Mouse (Mus musculus) neutrophil, adult 59 days (primary cell): ENCODE results near the gene Chrm5. TPM values are rescaled to one million over a fixed set of nuclear protein-coding genes. Genes with fewer than 3 reads are reported as not detected.

Source experiments
- total RNA-seq, 2 experiments: library from RNA; stranded (reverse); gene quantifications; 1 replicate in 1 of 2; 2 replicates in 1 of 2; pipeline ENCODE4 v1.2.4; 2023

Gene Chrm5
- total RNA-seq = not detected

DNA sequence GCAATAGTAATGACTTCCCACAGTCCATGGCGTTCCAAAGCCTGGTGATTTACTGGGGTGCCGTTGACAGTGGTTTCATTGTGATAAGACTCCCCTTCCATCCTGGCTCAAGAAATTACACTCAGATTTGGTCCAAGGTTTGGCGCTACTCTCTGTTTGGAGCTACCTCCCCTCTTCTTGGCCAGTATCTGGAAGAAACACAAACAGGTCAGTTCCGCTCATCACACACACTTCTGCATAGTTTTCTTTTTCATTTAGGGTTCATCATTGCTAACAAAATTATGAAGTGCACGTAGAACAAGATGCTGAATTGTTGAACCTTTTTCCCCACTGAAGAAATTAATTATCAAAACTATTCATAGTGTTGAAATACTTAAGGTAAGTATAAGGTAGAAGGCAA, at the start of gene Chrm5:
Chrm5 (minus strand) TSS at position 101 of the 400 bp plus-strand sequence.

DNA sequence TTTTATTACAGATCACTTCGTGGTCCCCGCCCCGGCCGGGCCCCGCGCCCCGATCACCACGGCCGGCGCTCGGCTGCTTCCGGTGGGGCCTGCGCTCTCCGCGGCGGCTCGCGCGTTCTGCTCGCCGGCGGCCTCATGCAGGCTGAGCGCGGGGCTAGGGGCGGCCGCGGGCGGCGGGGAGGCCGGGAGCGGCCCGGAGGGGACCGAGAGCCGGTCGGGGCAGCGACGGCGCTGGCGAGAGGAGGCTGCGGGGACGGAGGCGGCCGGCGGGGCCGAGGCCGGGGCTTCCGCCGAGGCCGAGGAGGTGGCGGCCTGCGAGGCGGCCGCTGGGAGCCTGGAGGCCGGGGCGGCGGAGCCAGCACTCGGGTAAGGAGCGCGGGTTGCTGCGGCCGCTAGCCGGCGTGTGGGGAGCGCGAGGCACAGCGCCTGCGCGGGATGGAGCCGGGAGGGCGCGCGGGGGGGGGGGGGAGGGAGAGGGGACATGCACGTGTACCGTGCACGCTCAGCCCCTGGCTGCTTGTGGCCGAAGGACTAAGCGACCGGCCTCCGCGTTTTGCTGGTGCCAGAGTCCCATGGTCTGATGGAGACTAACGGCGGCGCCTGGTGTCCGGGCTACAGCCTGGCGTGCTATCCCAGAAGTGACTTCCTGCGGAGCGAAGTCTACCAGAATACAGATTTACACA, 12.4 kb upstream of the Chrm5 start, which contains the start of gene Aven:
Aven (plus strand) TSS at position 109 of the 683 bp plus-strand sequence.

DNA sequence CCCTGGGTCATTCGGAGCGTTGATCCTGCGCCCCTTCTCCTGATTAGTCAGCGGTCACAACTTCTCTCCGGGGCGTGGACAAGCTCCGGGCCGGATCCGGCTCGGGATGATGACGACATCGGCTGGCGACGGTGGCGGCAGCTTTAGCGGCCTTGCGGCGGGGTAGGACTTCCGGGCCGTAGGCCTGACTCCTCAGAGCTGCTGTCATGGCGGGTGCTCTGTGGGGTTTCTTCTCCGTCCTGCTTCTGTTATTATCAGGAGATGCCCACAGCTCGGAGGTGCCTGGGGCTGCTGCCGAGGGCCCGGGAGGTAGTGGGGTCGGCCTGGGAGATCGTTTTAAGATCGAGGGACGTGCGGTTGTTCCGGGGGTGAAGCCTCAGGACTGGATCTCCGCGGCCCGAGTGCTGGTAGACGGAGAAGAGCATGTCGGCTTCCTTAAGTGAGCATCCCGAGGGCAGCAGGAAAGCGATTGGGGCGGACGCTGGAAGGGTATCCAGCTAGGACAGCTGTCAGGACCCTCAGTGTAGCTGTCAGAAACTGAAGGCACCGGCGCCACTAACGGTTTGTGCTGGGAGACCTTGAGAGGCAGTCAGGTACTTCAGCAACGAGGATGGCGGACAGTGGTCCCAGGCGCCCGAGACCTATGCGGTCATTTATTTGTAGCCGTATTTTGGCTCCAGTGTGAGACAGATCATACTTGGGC, 25.6 kb downstream of the Chrm5 start, which contains the start of gene Emc7:
Emc7 (plus strand) TSS at position 136 of the 703 bp plus-strand sequence.

Other genes with a start within 250 kb of the Chrm5 start
- gene Lpcat4, start 241.3 kb downstream of the Chrm5 start, total RNA-seq = 10 to 100 TPM; 78.1 to 86.7 TPM
- gene Nutm1, start 221.5 kb downstream of the Chrm5 start, total RNA-seq = not detected
- 10 to 100 TPM; 19.7 to 24.4 TPM for gene Nop10, start 218.8 kb downstream of the Chrm5 start, total RNA-seq
- 100 to 1,000 TPM; 221 to 223 TPM for gene Slc12a6, start 214.9 kb downstream of the Chrm5 start, total RNA-seq
- gene Gm21985, start 214.5 kb downstream of the Chrm5 start, total RNA-seq = not detected
- 10 to 100 TPM; 16.5 to 20.0 TPM for gene Emc4, start 112.7 kb downstream of the Chrm5 start, total RNA-seq
- gene Katnbl1, start 101.6 kb downstream of the Chrm5 start, total RNA-seq = 1 to 10 TPM; 6.4 to 6.9 TPM
- 1 to 10 TPM; 7.0 to 8.1 TPM for gene Emc7, start 25.8 kb downstream of the Chrm5 start, total RNA-seq
- 10 to 100 TPM in 1 of 2 experiments, 1 to 10 TPM in 1; 4.3 to 10.2 TPM for gene Aven, start 12.2 kb upstream of the Chrm5 start, total RNA-seq